Mouse (Mus musculus): ENCODE measurements around the gene Mgat2. TPM values are rescaled to one million over a fixed set of nuclear protein-coding genes. Genes with fewer than 3 reads are reported as not detected.

The Mgat2 gene
- total and polyA plus RNA-seq, 3 experiments: 40.9 to 65.3 TPM; not detected in 1

DNA sequence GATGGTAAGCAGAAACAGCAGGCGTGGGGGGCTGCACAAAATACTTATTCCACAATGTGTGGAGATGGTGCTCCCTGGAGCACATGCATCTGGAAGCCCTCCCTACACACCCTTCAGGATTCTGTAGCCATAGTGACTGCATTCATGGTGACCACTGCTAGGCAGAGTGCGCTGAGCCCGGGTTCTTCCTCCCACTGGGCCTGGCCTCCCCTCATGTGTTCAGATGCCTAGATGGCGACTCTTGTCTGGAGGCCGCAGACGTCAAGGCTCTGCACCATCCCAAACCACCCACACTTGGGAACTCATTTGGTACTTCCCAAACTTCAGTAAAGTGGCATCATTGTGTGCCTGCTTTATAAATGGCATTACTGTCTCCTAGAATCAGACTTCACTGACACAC is 40.5 kb upstream of the Mgat2 start:
- no peak overlapping the region for H3K4me3 ChIP-seq (ENCODE audit: control insufficient read depth in 1 of 2, insufficient read depth in 1 of 2, low read depth in 2 of 2, low read length in 2 of 2)
- no peaks in the 10 kb centered on the region for H3K36me3 ChIP-seq (ENCODE audit: control insufficient read depth in 1 of 2, insufficient read depth in 2 of 2, low read length in 2 of 2)
- no peak overlapping the region for H3K27ac ChIP-seq (ENCODE audit: control insufficient read depth, low read depth, low read length)
- no peak overlapping the region for H3K9ac ChIP-seq (ENCODE audit: control insufficient read depth, low read depth, low read length, poor library complexity, severe bottlenecking)
- peaks cover 0 to 5% of the 10 kb centered on the region in 2 experiments; a peak in 2 of 4 replicates for H3K4me1 ChIP-seq (ENCODE audit: control insufficient read depth in 1 of 2, insufficient read depth in 2 of 2, low read length in 2 of 2)
- no peaks in the 10 kb centered on the region for H3K27me3 ChIP-seq (ENCODE audit: control insufficient read depth in 1 of 2, insufficient read depth in 2 of 2, low read length in 2 of 2)
- H3K9me3 ChIP-seq (replicated peaks; ENCODE audit: insufficient read depth, low read length): no peaks in the 10 kb centered on the region
- no peaks in the 10 kb centered on the region for H3K79me2 ChIP-seq (ENCODE audit: control insufficient read depth, insufficient read depth, low read length, poor library complexity)
- no peak for TF ChIP-seq ZMIZ1 (IDR thresholded peaks at IDR 0.05; ENCODE audit: low read depth, low read length)
- no peak for TF ChIP-seq ELF1 (IDR thresholded peaks at IDR 0.05; ENCODE audit: low read depth, low read length)
- TF ChIP-seq RAD21 (IDR thresholded peaks at IDR 0.05; ENCODE audit: low read depth, low read length): no peak
- TF ChIP-seq POLR2AphosphoS5 (IDR thresholded peaks at IDR 0.05; ENCODE audit: borderline replicate concordance, low read depth, low read length): no peak
- no peak for TF ChIP-seq ZC3H11A (IDR thresholded peaks at IDR 0.05; ENCODE audit: low read depth, low read length)
- TF ChIP-seq NRF1 (IDR thresholded peaks at IDR 0.05; ENCODE audit: insufficient read depth, low read depth, low read length, poor library complexity, severe bottlenecking): no peak
- TF ChIP-seq CTCF (IDR thresholded peaks at IDR 0.05 in 2 of 3, conservative IDR thresholded peaks at IDR 0.05 in 1 of 3; ENCODE audit: control insufficient read depth in 1 of 3, insufficient read depth in 1 of 3, low read depth in 2 of 3, low read length in 3 of 3, poor library complexity in 1 of 3, severe bottlenecking in 1 of 3): no peak
- TF ChIP-seq GABPA (IDR thresholded peaks at IDR 0.05; ENCODE audit: low read depth, low read length): no peak
- no peak for TF ChIP-seq TCF12 (IDR thresholded peaks at IDR 0.05; ENCODE audit: low read depth, low read length)
- no peak for DNase-seq (ENCODE audit: low read depth, low spot score)

DNA sequence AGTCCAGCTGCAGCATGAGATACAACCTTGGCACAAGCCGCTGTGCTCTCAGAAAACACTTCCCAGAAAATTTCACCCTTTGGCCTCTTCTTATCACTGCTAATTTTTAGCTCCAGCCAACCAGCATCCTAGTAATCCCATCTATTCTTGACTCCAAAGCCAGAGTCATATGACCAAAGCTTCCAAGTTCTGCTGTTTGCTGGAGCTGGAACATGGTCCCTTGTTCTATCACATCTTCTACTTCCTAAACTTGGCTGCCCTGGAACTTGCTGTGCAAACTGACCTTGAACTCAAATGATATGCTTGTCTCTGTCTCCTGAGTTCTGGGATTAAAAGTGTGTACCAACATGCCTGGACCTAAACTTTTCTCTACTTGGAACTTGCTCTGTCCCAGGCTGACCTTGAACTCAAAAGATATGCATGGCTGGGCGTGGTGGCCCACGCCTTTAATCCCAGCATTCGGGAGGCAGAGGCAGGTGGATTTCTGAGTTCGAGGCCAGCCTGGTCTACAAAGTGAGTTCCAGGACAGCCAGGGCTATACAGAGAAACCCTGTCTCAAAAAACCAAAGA is 36.7 kb upstream of the Mgat2 start:
- Histone ChIP-seq H3K27me3 (ENCODE audit: control insufficient read depth in 1 of 2, insufficient read depth in 2 of 2, low read length in 2 of 2) (no peaks in the 10 kb centered on the region), H3K36me3 (ENCODE audit: control insufficient read depth in 1 of 2, insufficient read depth in 2 of 2, low read length in 2 of 2) (no peaks in the 10 kb centered on the region)
- DNase-seq (ENCODE audit: low read depth, low spot score): no peak

DNA sequence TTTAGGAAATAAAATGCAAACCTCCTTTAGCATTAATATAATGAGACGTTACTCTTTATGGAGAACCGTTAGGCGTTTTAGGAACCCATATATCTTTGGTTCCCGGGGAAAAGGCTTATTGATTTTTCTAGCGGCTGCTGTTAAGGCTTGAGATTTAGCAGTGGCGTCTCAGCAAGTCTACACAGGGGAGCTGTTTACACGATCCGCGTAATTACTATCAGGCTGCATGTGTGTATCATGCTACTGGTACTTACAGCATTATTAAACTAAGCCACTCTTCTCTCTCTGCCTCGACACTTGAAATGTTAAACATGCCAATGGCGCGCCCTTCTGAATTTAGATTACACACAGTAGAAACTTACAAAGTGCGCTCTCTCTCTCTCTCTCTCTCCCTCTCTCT is 33.9 kb upstream of the Mgat2 start:
- Histone ChIP-seq H3K27ac (ENCODE audit: control insufficient read depth, low read depth, low read length) (no peak overlapping the region), H3K79me2 (ENCODE audit: control insufficient read depth, insufficient read depth, low read length, poor library complexity) (no peaks in the 10 kb centered on the region), H3K9ac (ENCODE audit: control insufficient read depth, low read depth, low read length, poor library complexity, severe bottlenecking) (no peak overlapping the region), H3K27me3 (ENCODE audit: control insufficient read depth in 1 of 2, insufficient read depth in 2 of 2, low read length in 2 of 2) (no peaks in the 10 kb centered on the region), H3K9me3 (replicated peaks; ENCODE audit: insufficient read depth, low read length) (no peaks in the 10 kb centered on the region), H3K36me3 (ENCODE audit: control insufficient read depth in 1 of 2, insufficient read depth in 2 of 2, low read length in 2 of 2) (no peaks in the 10 kb centered on the region), H3K4me3 (ENCODE audit: control insufficient read depth in 1 of 2, insufficient read depth in 1 of 2, low read depth in 2 of 2, low read length in 2 of 2) (no peak overlapping the region), H3K4me1 (ENCODE audit: control insufficient read depth in 1 of 2, insufficient read depth in 2 of 2, low read length in 2 of 2) (peaks cover 0 to 5% of the 10 kb centered on the region in 2 experiments; a peak in 2 of 4 replicates)
- TF ChIP-seq POLR2AphosphoS5 (IDR thresholded peaks at IDR 0.05; ENCODE audit: borderline replicate concordance, low read depth, low read length) (no peak), ELF1 (IDR thresholded peaks at IDR 0.05; ENCODE audit: low read depth, low read length) (no peak), MYB (IDR thresholded peaks at IDR 0.05; ENCODE audit: low read depth, low read length) (no peak), HCFC1 (IDR thresholded peaks at IDR 0.05; ENCODE audit: low read depth, low read length) (no peak), USF1 (IDR thresholded peaks at IDR 0.05; ENCODE audit: low read depth, low read length) (no peak), ZMIZ1 (IDR thresholded peaks at IDR 0.05; ENCODE audit: low read depth, low read length) (no peak), UBTF (IDR thresholded peaks at IDR 0.05; ENCODE audit: borderline replicate concordance, insufficient read depth, low read depth, low read length) (no peak), POLR2A (IDR thresholded peaks at IDR 0.05; ENCODE audit: control insufficient read depth in 1 of 2, insufficient read depth in 1 of 2, low read depth in 1 of 2, low read length in 2 of 2, poor library complexity in 1 of 2) (no peak), ZC3H11A (IDR thresholded peaks at IDR 0.05; ENCODE audit: low read depth, low read length) (no peak), TBP (IDR thresholded peaks at IDR 0.05; ENCODE audit: low read depth, low read length) (no peak), ZNF384 (IDR thresholded peaks at IDR 0.05; ENCODE audit: low read depth, low read length) (no peak), POLR2AphosphoS2 (IDR thresholded peaks at IDR 0.05; ENCODE audit: low read length) (no peak), SMC3 (IDR thresholded peaks at IDR 0.05; ENCODE audit: low read depth, low read length) (no peak), NRF1 (IDR thresholded peaks at IDR 0.05; ENCODE audit: insufficient read depth, low read depth, low read length, poor library complexity, severe bottlenecking) (no peak), MAFK (IDR thresholded peaks at IDR 0.05; ENCODE audit: borderline replicate concordance, low read depth, low read length) (no peak), EP300 (IDR thresholded peaks at IDR 0.05; ENCODE audit: low read depth in 1 of 2, low read length in 2 of 2) (no peak), MXI1 (IDR thresholded peaks at IDR 0.05; ENCODE audit: low read depth, low read length) (no peak)
- no peak for DNase-seq (ENCODE audit: low read depth, low spot score)

More for the DNA sequence above, 36.7 kb upstream of the Mgat2 start:
- no peaks in the 10 kb centered on the region for H3K79me2 ChIP-seq (ENCODE audit: control insufficient read depth, insufficient read depth, low read length, poor library complexity)
- H3K9me3 ChIP-seq (replicated peaks; ENCODE audit: insufficient read depth, low read length): no peaks in the 10 kb centered on the region
- peaks cover 0 to 5% of the 10 kb centered on the region in 2 experiments; a peak in 2 of 4 replicates for H3K4me1 ChIP-seq (ENCODE audit: control insufficient read depth in 1 of 2, insufficient read depth in 2 of 2, low read length in 2 of 2)
- no peak overlapping the region for H3K9ac ChIP-seq (ENCODE audit: control insufficient read depth, low read depth, low read length, poor library complexity, severe bottlenecking)
- H3K27ac ChIP-seq (ENCODE audit: control insufficient read depth, low read depth, low read length): no peak overlapping the region
- H3K4me3 ChIP-seq (ENCODE audit: control insufficient read depth in 1 of 2, insufficient read depth in 1 of 2, low read depth in 2 of 2, low read length in 2 of 2): no peak overlapping the region
- TF ChIP-seq POLR2AphosphoS2 (IDR thresholded peaks at IDR 0.05; ENCODE audit: low read length) (no peak), ZMIZ1 (IDR thresholded peaks at IDR 0.05; ENCODE audit: low read depth, low read length) (no peak), TBP (IDR thresholded peaks at IDR 0.05; ENCODE audit: low read depth, low read length) (no peak), GATA1 (IDR thresholded peaks at IDR 0.05; ENCODE audit: low read depth, low read length) (no peak)
